Mouse (Mus musculus) gastrocnemius, adult 8-10 months (tissue): ENCODE data around the gene Arhgap8. TPM values are rescaled to one million over a fixed set of nuclear protein-coding genes. Genes with fewer than 3 reads are reported as not detected.
"Not testable (repeated sequence)": the region's sequence is repeated elsewhere in the genome, so short reads cannot be mapped to it uniquely, and the experiment has no call there.

Source experiments
- DNase-seq, 2 experiments: peaks; one replicate each; pipeline ENCODE4 v3.0.0; 2022; ENCODE audit warnings: low spot score in 2 of 2
- total RNA-seq, 4 experiments: library from RNA; stranded (reverse); gene quantifications; 2 replicates each; pipeline ENCODE4 v1.2.4; 2022

Arhgap8 gene
- total RNA-seq, 4 experiments from 2014 or later = 0.31 to 0.32 TPM; not detected in 2

DNA sequence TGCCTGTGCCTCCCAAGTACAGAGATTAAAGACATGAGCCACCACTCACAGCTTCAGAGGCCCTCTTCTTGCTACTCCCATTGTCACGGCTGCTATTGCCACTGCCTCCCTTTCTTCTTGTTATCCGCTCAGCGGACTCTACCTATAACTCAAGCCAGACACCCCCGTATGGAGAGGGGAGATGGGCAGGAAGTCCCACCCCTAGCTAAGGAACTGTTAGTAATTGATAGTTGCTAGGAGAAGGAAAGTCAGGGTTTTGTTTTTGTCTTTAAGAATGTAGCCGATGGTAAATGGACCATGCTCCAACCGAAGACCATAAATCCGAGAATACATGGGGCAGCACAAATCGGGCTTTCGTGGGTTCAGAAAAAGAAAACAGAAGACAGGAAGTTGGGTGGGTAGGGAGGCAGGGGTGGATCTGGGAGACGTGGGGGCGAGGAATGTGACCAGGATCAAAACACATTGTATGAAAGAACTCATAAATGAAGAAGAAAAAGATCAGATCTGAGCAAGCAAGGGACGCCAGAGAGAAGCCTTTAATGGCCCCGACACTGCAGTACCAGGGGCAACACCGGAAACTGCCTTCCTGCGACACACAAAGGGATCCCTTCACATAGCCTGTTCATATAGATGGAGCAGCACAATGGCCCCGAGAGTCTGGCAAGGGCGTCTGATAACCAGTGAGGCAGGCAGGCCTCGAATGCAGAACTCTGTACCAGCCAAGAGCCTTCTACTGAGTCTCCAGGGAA, 12.0 kb downstream of the Arhgap8 start:
- DNase-seq = no peak

DNA sequence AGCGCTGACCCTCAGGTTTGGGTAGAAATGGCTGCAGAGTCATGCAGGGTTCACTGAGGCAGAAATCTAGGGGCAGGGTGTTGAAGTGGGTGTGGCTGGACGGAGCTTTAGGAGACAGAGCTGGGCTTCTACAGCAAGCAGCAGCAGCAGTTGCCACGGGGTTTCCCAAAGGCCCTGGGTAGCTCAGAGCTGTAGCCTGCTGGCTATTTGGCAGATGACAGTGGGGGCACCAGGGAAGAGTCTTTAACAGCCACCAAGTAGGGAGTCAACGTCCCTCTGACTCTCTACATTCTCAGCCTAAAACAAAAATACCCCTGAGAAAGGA, 12.5 kb downstream of the Arhgap8 start:
- DNase-seq = no peak

DNA sequence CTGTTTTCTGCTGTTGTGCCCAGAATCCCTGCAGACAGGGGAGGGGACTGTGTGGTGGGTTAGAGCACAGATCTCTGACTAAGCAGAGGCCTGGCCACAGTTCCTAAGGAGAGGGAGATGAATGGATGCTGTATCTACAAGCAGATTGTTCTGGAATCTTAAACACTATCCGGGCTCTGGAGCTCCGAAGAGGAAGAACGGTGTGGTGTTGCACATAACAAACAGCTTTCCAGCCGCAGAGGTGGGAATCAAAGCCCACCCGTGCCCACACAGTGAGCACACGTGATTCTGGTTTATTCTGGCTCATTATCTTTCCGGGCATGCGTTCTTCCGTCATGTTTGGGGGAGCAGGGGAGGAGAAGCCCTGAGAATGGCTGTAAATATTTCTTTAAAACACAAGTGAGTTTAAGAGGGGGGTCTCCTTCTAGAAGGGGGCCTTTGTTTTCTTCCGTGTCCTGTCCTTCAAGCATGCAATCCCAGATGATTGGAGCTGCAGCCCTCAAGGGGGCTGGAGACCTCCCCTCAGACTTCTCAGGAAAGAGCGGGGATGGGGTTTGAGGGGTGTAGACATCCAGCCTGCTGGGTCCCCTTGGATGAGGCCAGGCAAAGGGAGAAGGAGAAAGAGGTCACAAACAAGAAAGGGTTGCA, 16.6 kb downstream of the Arhgap8 start:
- no peak for DNase-seq

DNA sequence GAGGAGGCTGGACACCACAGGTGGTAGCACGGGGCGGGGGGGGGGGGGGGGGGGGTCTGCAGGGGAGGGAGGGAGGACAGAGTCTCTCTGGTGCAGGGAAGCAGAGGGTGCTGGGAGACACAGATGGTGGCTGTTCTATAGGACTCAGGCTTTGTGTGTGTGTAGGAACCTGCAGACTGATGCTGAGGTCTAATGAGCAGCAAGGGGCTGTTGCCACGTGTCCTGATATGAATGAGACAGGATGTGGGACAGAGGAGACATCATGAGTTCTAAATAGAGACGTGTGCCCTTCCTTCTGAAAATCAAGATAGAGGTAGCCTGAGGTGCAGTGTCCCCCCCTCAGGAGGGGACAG, 17.1 kb downstream of the Arhgap8 start:
- DNase-seq = no peak

DNA sequence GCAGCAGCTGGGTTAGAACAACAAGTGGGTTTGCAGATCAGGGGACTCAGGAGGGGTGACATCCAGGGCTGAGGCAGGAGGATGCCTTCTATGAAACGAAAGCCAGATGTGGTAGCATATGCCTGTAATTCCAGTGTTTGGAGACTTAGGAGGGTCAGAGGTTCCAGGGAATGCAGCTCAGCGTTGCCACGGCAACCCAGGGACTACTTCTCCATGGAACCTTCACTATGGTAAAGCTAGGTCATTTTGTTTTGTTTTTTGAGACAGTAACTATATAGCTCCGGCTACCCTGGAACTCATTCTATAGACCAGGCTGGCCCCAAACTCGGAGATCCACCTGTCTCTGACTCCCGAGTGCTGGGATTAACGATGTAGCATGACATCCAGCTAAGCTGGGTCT, 18.4 kb downstream of the Arhgap8 start:
- DNase-seq = no peak

DNA sequence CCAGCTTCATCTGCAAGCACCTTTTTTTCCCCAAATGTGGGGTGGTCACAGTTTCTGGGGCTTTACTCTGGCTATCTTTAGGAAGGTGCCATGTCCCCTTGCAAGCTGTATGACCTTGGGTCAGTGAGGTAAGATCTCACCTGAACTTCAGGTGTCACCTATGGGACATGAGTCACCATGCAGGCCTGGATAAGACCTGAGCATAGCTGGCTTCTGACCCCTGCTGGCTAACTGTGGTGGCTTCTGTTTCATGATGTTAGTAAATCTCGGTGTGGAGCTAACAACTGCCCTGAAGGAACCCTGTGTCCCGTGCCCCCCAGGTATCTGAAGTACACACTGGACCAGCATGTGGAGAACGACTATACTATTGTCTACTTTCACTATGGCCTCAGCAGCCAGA, 21.7 kb downstream of the Arhgap8 start:
- no peak for DNase-seq

DNA sequence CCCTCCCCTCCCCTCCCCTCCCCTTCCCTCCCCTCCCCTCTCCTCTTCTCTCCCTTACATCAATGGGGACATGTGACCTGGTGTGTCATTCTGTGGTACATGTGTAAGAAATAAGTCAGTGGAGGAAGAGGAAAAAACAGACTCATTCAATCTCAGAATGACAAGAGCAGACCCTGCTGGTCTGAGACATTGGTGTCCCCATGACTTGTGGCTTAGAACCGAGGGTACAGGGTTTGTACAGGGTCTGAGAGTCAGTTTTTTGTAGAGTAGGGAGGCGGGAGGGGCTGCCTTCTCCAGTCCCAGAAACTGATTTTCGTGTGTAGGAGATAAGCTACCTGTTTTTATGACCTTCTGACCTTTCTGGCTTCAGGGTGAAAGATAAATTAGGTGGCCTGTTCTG, 23.5 kb downstream of the Arhgap8 start:
- no peak for DNase-seq

DNA sequence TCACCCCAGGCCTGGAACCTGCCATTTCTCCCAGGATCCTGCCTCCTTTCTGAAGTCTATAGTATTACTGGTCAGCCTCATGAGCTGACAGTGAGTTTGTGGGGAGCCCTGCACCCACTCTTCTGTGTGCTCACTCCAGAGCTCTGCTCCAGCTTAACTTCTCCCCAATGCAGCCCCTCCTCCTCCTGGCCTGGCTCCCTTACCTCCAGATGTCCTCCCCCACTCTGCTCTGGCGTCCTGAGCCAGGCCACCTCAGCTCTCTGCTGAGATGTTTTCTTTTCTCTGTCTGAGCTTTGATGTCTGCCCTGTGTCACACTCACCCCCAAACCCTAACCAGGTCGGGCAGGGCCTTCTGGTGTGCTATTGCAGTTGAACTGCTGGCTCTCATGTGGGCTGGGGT, 24.5 kb downstream of the Arhgap8 start:
- DNase-seq = no peak

DNA sequence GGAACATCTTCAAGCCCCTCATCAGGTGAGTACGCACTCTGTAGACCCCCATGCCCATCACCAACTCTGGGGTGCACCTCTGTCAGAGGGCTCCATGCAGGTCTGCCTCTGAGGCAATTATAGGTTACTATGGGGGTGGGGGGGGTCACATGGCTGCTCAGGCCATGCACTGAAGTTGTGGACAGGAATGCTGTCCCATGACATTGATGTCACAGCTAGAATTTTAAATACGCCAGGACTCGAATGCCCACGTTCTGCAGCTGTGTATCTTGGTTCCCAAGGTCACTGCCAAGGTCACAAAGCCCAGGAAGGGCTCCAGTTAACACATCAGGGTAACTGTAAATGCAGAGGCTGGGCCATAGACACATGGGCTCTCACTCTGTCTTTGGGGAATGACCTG, 26.0 kb downstream of the Arhgap8 start:
- no peak for DNase-seq

DNA sequence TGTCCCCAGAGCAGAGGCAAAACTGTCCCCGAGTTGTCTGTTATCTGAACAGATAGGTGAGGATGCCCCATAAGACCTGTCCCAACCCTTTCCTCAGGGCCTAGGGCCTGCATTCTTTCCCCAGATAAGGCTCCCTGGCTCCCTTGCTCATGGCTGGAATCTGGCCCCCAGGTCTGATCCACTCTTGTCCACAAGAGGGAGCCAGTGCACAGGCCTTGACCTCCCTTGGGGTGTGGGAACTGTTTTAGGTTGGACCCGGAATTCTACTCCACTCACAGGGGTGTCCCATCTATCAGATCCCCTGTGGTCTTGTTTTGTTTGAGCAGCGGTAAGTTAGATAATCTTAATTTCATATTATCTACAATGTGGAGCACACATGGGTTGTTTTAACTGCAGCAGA, 35.1 kb downstream of the Arhgap8 start:
- peak; percentile 33 to 46 for DNase-seq

DNA sequence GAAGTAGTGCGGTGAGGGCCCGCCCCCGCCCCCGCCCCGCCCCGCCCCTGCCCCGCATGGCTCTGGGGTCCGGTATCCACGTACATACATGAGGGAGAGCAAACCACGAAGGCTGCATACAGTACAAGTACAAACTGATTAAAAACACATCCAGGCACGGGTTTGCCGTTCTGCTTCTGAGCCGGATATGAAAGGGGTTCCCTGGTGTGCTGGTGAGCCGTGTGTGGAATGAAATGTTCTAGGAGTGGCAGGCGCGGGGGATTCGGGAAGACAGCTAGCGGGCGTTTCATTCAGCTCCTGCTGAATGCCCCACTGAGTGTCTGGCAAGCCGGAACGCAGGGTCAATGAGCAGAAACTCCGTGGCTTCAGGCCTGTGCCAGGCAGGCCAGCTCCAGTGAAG, 36.6 kb downstream of the Arhgap8 start:
- DNase-seq = no peak

DNA sequence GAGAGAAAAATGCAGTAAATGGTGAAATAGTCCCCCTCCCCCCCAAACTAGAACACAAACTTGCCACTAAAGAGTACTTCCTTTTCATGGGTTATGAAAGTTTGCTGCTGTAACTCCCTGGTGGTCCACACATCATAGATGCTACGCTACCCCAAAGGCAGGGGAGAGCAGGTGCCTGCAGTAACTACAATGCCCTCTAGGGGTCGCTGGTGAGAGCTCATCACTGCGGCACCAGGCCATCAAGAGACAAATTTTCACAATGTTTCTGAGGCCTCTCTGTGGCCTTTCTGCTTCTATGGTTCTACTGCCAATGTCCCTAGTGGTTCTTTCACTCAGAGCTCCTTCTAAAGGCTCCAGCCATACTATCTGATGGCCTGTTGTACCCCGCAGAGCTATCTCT, 38.6 kb downstream of the Arhgap8 start:
- DNase-seq = no peak

DNA sequence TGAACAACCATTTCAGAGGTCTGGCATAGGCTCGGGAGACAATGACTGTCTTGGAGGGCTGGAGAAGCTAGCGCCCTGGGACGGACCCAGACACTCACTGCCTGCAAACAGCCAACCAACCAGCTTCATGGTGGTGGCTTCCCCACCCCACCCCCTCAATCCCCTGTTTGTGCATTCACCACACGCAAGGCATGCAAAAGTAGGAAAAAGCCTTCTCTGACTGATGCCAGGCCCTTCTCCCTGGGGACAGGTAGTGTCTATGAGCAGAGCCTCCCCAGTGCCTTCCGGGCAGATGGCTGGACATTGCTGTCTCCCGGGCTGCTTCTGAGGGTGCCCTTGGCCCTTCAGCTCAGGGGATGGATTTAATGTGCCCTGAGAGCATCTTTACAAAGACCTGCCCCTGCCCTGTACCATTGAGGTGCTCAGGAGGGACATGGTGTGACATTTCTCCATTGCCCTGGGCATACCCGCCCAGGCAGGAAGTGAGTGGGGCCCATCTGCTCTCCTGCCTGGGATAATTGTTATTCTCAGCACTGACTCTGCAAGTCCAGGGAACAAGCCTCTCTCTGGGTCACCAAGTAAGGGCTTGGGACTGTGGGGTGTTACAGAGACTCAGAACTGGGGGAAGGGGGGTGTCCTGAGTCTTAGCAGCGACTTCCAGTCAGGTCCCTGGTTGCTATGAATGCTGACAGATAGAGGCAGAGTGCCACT, 43.0 kb downstream of the Arhgap8 start:
- no peak for DNase-seq

DNA sequence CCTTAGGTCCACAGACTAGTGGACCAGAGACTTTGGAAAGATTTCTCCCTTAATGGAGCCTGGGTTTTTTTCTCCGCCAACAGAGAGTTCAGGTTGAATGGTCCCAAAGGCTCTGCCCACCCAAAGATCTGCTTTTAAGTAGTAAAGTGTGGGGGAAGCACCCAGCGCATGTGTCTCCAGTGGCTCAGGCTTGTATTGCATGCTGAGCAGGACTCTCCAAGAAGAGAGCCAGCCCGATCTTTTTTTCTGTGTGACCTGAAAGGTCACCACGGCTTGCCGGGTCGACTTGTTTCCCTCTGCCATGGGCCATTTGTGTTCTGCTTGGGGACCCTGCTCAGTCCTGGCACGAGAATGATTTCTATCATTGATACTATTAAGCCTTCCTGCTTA, 43.6 kb downstream of the Arhgap8 start:
- DNase-seq = no peak

DNA sequence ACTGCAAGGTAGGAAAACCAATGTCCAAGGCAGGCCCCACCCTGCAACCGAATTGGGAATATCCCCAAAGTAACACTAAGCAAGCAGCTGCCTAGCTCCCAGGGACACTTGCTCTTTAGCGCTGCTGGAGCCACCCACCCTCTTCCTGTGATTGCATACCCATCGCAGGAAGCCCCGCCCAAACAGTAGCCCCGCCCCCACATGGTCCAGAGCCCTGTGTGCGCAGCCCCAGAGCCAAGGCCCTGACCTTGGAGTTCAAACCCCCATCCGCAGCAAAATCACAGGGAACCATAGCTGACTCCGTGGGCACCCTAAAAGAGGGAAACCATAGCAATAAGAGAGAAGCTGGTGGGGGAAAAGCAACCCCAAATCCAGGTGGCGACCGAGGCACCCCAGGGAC, 46.8 kb downstream of the Arhgap8 start:
- DNase-seq = no peak

DNA sequence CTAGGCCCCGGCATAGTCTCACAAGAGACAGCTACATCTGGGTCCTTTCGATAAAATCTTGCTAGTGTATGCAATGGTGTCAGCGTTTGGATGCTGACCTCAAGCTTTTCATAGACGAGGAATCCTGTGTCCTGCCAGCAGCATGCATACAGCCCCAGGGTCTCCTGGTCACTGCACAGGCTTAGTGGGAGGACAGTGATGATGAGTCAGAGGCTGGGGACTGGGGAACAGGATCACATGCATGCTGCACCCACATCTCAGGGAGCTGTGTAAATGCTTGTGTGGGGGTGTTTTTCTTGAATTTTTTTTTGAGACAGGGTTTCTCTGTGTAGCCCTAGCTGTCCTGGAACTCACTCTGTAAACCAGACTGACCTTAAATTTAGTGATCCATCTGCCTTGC, 48.7 kb downstream of the Arhgap8 start:
- not testable (repeated sequence) for DNase-seq

DNA sequence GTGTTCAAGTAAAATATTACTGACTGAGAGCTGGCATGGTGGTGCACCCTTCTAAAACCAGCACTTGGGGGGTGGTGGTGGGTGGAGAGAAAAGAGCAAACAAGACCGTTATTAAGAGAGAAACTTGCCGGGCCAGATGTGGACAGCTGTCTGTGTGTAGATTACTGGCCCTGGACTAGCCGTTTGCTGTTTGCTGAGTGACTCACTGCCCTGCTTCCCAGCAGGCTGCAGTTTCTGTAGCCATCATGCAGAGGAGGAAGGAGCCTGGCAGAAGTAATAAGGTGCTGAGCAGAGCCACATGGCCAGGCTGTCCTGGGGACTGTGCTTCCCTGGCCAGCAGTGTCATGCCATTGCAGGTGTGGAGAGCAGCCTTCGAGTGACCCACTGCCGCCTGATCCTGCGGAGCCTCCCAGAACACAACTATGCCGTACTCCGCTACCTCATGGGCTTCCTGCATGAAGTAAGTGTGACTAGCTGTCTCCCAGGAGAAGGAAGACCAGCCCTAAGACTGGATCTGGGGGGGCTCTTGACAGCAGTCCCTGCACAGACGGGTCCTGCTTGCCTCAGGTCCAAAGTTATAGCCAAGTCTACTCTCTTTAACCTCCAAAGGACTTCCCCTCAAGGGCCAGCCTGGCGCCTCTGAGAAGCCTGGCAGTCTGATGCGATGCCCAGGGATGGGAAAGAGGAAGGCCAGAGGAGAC, 49.9 kb downstream of the Arhgap8 start:
- DNase-seq = no peak

DNA sequence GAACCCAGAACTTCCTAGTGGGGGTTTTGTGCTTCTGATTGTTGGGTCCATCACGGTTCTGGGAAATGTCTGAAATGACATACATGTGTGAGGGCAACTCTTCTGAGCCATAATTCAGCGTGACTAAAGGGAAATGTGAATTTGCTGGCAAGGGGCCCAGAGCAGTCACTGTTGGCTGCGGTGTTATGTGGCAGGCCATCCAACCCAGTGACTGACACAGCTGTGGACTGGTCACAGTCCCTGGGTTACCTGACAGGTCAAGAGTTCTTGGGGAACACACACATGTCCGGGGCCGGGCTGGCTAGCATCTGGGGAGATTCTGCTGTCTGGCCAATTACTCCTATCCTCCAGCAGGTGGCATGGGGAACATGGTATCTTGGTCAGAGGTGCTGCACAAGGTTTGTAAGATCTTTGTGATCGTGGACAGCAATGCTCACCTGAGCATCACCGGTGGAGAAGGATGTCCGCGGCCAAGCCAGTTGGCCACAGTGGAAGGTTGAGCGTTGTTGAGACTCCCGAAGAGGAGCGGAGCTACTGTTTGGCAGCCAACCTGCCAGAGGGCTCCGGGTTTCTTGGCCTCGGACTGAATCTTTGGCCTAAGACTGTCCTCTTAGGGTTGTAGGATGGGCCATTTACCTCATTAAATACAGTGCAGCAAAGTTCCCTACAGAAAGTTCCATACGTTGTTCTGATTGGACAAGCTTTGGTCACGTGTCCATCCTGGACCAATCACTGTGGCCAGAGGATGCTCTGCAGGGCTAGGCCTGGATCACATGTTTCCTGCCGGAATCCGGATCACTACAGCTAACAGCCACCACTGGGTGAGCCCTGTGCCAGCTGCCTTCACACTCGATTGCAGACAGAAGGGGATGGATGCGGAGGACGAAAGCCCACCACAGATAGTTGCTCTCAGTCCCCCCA, 52.6 kb downstream of the Arhgap8 start:
- DNase-seq = no peak

DNA sequence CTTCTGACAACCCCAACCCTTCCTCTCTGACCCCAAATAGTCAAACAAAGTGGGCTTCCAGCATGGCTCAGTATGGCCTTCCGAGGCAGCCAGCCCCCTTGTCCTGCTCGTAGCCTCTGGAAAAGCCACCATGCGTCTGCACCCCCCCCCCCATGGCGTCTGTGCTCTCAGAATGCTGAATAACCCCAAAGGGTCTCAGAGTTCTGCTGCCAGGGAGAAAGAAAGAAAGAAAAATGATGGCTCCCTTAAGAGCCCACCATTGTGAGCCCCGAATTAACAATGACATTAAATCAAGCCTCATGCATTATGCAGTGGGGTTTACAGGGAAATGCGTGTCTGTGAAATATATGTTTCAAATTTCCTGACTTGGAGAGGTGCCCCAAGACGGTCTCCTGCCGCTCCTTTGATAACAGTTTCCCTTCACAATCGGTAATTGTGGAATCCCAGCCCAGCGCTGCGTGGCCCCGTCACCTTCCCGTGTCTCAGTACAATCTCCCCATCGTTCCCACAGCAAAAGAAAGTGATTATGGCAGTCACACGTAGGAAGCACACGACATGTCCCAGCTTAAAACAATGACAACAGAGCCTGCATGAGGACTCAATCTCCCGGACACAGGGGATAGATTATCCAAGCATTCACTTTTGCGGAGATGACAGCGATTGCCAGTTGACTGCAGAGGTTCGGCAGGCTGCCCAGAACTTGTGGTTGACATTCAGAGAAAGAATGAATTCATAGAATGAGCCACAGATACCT, 55.7 kb downstream of the Arhgap8 start:
- DNase-seq = no peak

DNA sequence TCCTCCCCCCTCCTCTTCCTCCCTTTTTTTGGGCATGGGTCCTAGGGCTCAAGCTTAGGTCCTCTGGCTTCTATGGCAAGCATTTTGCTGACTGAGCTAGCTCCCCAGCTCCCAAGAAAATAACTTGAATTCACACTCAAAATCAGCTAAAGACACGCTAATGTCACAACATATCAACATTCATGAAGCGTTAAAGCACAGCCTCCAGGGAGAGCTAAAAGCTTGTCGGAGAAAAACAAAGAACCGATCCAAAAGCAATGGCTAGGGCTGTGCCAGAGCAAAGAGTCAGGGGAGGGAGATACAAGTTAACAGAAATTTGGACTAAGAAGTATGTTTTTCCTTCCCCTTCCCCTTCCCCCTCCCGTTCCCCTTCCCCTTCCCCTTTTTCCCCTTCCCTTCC, 58.7 kb downstream of the Arhgap8 start:
- DNase-seq = no peak

DNA sequence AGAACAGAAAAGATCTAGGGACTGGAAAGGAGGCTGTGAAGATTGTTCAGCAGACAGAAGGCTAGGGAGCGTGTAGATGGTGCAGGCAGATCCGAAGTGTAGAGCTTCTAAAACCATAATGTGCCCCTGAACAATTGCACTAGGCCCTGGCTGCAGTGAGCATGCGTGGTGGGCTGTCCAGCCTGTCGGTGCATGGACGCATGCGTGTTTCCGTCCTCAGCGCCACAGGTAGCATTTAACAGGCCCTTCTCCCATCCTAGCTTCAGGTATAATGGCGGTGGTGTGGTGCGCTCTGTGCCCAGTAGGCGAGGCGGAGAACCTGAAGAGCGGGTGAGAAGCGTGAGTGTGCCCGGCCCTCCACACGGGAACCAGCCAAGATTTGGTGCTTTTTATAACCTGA, 65.0 kb downstream of the Arhgap8 start:
- DNase-seq = no peak
